Comparison of ENCODE assay signal across 8 mouse cellular contexts in genomic region chr1:153749211-153749801, GRCm38 (mm10). TPM values are rescaled to one million over a fixed set of nuclear protein-coding genes. Genes with fewer than 3 reads are reported as not detected.
DNase-seq lines count a peak whose midpoint lies in the region; ATAC-seq lines count a peak whose summit lies in the region.

TSS of gene Rnasel (plus strand) at chr1:153749426.

- peak within 1 kb of the TSS; percentile 43 for H3K4me3 ChIP-seq in hindbrain, embryonic 14.5 days (replicated peaks; ENCODE audit: low read length)
- peak within 1 kb of the TSS; percentile 90 for H3K4me3 ChIP-seq in megakaryocyte, embryonic 14.5 days (replicated peaks)

- no peak for DNase-seq in cerebellum, adult 11-12 months
- DNase-seq in cerebellum, adult 9-11 months: peak; percentile 59
- peak; percentile 89 for DNase-seq in hindbrain, embryonic 14.5 days (ENCODE audit: low spot score)
- peak; percentile 60 to 67 for DNase-seq in left cerebral cortex, postnatal 10 days (ENCODE audit: extremely low spot score in 1 of 2, low spot score in 2 of 2)
- DNase-seq in right cerebral cortex, postnatal 10 days (ENCODE audit: low spot score in 2 of 2): peak; percentile 70 to 81

- no peaks in the 10 kb centered on the region for H3K27me3 ChIP-seq in hindbrain, embryonic 14.5 days (ENCODE audit: control insufficient read depth, insufficient read depth, low read length)
- peaks cover 3% of the 10 kb centered on the region for H3K27me3 ChIP-seq in megakaryocyte, embryonic 14.5 days (replicated peaks)

- 1% methylated on average over 18 of the region's 18 CpGs for WGBS in hindbrain, embryonic 14.5 days

- no peaks in the 10 kb centered on the region for H3K9me3 ChIP-seq in hindbrain, embryonic 14.5 days (ENCODE audit: control insufficient read depth, low read length)
- no peaks in the 10 kb centered on the region for H3K9me3 ChIP-seq in megakaryocyte, embryonic 14.5 days

- H3K36me3 ChIP-seq in hindbrain, embryonic 14.5 days (replicated peaks; ENCODE audit: control insufficient read depth, insufficient read depth): peaks cover 11% of the 10 kb centered on the region; the same call in 1 of the 2 replicates
- H3K36me3 ChIP-seq in megakaryocyte, embryonic 14.5 days (replicated peaks; ENCODE audit: low read length): peaks cover 13% of the 10 kb centered on the region

- H3K4me1 ChIP-seq in hindbrain, embryonic 14.5 days (replicated peaks; ENCODE audit: control insufficient read depth, insufficient read depth, low read length): peaks cover 37% of the 10 kb centered on the region
- peaks cover 68% of the 10 kb centered on the region for H3K4me1 ChIP-seq in megakaryocyte, embryonic 14.5 days

- H3K4me2 ChIP-seq in hindbrain, embryonic 14.5 days (replicated peaks): peak within 1 kb of the TSS; percentile 69

- H3K27ac ChIP-seq in hindbrain, embryonic 14.5 days: peak within 1 kb of the TSS; percentile 95

- intact Hi-C loops in left cerebral cortex, postnatal 10 days (cut with DNase I): loop anchor here (5.0 kb wide), 2 partner anchors 98 to 433 kb away; no protein-coding TSS in a partner anchor

- peak within 1 kb of the TSS; percentile 84 for H3K9ac ChIP-seq in hindbrain, embryonic 14.5 days

- peak; percentile 49 for ATAC-seq in cerebellum, adult (ENCODE audit: insufficient number of reproducible peaks, low FRiP score, low TSS enrichment)
- ATAC-seq in frontal cortex, adult (ENCODE audit: low TSS enrichment): peak; percentile 35
- peak; percentile 73 for ATAC-seq in hindbrain, embryonic 14.5 days (ENCODE audit: low FRiP score)

RNA-seq across cellular contexts. Expression of gene Rnasel, which starts in this region (rescaled TPM):
- 37.2 and 40.9 TPM in 2 replicates for polyA plus RNA-seq in hindbrain, embryonic 14.5 days (2014; fragmentation: Nextera tagmentation; extraction: Ambion mirVana)
- total RNA-seq in left cerebral cortex, postnatal 10 days (2021): 10 to 100 TPM; 13.2 to 13.5 TPM
- 2.3 and 3.2 TPM in 2 replicates for polyA plus RNA-seq in megakaryocyte, embryonic 14.5 days (2012; ENCODE audit: insufficient read depth, low replicate concordance)
